Mouse (Mus musculus) central nervous system, embryonic 18 days (tissue): ENCODE results near the gene Gm26897. TPM values are rescaled to one million over a fixed set of nuclear protein-coding genes. Genes with fewer than 3 reads are reported as not detected.

ENCODE experiments used
- polyA plus RNA-seq: library from polyadenylated mRNA; depleted of rRNA; stranded (reverse); fragments of >200 nt; gene quantifications from 2 replicates; pipeline ENCODE4 v1.2.3, GENCODE M21; 2012; rRNA removed

Gm26897 gene
- not detected in 2 replicates for polyA plus RNA-seq

GRCm38 (mm10) chr5:111733851-111734250 lies at the start of gene Gm26897:
Gene Gm26897, plus strand, starts transcription at chr5:111733924.

